Mouse (Mus musculus): ENCODE measurements around the gene Edem1. TPM values are rescaled to one million over a fixed set of nuclear protein-coding genes. Genes with fewer than 3 reads are reported as not detected.

Edem1 gene
- 10 to 100 TPM in 2 of 4 experiments, 1 to 10 TPM in 2; 6.2 to 12.5 (median 9.0) TPM for total RNA-seq (2022)

DNA sequence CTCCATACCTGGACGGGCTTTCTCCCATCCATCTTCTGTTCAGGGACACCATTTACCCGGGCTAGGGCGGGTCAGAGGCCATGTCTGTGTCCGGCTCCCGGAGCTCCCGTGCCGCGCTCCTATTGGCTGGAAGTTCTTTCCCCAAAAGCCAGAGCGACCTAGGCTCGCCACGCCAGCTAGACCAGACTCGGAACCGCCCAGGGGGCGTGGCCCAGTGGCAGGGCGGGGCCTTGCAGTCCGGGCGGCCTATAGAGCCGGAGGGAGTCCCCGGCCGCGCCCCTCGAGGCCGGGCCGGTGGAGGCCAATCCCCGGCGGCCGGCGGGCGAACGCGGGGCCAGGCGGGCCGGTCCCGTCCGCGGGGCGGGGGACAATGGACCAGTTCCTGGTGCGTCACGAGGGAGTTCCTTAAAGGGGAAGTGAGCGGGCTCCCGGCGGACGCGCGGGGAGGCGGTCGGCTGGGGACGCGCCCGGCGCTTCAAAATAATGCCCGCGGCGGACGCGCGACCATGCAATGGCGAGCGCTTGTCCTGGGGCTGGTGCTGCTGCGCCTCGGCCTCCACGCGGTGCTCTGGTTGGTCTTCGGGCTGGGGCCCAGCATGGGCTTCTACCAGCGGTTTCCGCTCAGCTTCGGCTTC is at the start of gene Edem1:
Gene Edem1 (plus strand): TSS at position 408 of the 635 bp plus-strand sequence.
- DNase-seq (ENCODE audit: low spot score), result peak; percentile 99

DNA sequence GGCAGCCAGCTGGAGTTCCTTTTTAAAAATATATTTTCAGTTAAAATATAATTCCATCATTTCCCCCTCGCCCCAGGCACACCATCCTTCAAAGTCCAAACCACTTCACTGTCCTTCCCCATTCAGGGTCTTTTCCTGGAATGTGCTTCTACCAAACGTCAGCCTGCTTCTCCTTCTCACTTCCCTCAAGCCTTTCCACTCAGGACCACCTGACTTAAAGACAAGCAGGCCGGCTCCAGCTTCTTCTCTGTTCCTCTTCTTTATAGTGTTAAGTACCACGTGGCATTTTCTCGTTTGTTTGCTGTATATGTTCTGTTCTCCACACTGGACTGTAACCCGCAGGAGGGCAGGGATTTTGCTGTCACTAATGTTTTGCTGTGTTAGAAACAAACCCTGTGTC is 46.6 kb upstream of the Edem1 start:
- DNase-seq (ENCODE audit: low spot score), result peak; percentile 16

DNA sequence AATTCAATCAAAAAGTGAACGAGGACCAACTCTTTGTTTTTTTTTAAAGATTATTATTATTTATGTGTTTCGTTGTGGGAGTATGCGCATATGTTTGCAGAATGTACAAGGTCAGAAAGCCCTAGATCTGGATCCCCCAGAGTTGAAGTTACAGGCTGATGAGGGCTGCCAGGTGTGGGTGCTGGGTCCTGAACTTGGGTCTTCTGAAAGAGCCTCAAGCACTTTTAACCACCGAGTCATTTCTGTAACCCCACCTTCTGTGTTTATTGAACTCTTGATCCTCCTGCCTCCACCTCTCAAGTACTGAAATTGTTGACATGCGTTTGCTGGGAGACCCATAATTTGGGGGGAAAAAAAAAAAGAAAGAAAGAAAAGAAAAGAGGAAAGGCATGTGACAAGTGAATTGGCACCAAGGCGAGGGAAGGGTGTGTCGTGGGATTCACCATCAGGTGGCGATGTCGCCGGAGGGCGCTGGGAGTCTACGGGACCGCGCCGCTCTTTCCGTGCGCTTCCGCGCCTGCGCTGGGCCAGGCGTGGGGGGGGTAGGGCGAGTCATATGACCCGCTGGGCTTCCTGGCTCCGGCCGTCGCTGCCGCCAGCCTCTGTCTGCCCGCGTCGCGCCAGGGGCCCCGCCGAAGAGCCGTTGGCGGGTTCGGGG is 45.8 kb upstream of the Edem1 start, which contains the start of gene Arl8b:
Gene Arl8b (plus strand): TSS at position 574 of the 658 bp plus-strand sequence.
- DNase-seq (ENCODE audit: low spot score), result peak; percentile 94

DNA sequence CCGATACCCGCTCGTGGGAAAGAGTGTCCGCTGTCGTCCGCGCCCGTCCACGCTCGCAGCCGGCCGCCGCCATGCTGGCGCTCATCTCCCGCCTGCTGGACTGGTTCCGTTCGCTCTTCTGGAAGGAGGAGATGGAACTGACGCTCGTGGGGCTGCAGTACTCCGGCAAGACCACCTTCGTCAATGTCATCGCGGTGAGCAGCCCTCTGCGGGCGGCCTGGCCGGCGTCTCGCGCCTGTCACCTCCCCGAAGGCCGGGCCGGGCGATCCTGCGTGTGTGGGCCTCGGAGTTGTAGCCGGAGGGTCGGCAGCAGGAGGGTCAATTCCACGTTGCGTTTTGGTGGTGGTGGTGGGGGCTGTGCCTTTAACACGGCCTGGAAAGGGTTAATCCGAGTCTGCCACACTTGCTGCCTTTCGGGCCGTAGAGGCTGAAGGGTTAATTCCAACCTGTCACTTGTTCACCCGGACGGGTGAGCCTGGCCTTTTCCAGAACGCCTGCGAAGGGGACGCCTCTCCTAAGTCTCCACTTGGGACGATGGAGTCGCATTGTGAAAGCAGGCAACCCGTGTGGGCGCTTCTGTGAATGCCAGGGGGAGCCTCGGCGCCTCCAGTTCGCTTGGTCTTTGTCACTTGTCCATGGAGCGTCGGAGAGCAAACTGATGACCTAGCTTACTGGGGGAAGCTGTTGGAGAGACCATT is 45.1 kb upstream of the Edem1 start:
- DNase-seq (ENCODE audit: low spot score), result peak; percentile 19

GRCm38 (mm10) chr6:108784056-108784455 is 44.4 kb upstream of the Edem1 start:
- DNase-seq (ENCODE audit: low spot score), result no peak

DNA sequence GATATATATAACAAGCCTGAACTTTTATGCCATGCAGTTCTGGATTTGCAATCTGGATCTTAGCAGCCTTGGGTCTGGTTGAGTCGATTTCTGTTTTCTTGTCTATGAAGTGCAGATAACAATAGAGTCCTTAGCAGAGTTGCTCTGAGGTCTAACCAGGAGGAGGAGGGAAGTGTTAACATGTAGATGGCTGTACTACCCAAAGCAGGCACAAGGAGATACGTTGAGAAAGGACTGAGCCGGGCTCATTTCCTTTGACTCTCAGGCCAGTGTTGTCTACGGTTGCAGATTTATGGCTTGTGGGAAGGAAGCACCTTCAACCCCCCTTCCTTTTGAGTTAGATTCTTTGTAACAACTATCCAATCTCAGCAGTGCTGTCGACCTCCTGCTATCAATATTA is 43.6 kb upstream of the Edem1 start:
- DNase-seq (ENCODE audit: low spot score), result no peak

GRCm38 (mm10) chr6:108785551-108785950 is 42.9 kb upstream of the Edem1 start:
- DNase-seq (ENCODE audit: low spot score), result no peak

DNA sequence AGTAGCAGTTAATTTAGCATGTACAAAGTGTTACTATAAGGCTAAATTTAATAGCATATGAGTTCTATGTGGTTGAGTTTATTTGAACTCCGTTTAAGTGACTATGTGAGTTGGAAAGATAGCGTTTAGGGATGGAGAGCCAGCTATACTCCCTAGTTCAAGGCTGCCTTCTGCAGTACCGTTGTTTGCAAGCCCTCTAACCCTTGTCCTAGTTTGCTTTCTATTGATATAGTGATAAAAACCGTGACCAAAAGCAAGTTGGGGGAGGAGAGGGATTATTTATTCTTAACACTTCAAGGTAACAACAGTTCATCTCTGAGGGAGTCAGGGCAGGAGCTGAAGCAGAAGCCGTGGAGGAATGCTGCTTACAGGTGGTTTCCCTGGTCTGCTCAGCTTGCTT is 36.9 kb upstream of the Edem1 start:
- DNase-seq (ENCODE audit: low spot score), result no peak

GRCm38 (mm10) chr6:108795912-108796311 is 32.5 kb upstream of the Edem1 start:
- DNase-seq (ENCODE audit: low spot score), result no peak

DNA sequence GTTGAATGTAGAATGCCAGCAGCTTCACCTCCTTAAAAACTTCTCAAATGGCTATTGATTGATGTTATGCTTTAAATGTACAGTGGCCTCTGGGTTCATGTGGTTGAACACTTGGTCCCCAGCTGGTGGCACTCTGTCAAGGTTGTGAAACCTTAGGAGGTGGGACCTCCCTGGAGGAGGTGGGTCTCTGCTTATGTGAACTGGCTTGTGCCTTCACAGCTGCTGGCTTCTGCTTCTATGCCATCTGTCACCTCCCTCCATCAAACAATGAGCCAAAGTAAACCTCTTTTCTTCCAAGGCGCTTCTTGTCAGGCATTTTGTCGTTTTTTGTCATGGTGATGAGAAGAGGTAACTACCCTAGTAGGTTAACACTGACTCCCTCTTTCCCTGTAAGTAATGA is 31.7 kb upstream of the Edem1 start:
- DNase-seq (ENCODE audit: low spot score), result peak; percentile 7

GRCm38 (mm10) chr6:108805194-108805593 is 23.2 kb upstream of the Edem1 start:
- no peak for DNase-seq (ENCODE audit: low spot score)

- DNase-seq (ENCODE audit: low spot score), result no peak
Measured at GRCm38 (mm10) chr6:108805871-108806270, 22.6 kb upstream of the Edem1 start.

DNA sequence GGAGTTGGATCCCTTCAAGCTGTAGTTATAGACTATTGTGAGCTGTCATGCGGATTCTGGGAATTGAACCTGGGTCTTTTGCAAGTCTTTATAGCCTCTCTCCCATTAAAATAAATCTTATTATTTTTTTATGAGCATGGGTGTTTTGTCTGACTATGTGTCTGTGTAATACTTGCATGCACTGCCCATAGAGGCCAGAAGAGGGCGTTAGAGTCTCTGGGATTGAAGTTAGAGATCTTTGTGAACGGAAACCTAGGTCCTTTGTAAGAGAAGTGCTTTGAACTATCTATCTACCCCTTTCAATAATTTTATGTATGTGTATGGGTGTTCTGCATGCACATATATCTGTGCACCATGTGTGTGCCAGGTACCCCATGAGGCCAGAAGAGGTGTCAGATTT is 21.0 kb upstream of the Edem1 start:
- DNase-seq (ENCODE audit: low spot score), result no peak

DNA sequence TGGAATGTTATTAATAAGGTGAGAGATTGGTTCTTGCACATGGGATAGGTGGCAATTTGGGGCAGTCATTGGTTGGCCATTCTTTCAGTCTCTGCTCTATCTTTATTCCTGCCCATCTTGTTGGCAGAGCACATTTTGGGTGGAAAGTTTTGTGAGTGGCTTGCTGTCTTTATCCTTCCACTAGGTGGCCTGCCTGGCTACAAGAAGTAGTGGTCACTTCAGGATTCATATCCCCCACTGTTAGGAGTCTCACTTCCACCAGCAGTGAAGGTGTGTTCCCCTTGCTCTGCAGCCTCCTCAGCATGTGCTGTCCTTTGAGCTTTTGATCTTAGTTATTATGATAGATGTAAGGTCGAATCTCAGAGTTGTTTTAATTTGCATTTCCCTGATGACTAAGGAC is 19.7 kb upstream of the Edem1 start:
- DNase-seq (ENCODE audit: low spot score), result no peak

GRCm38 (mm10) chr6:108810237-108810636 is 18.2 kb upstream of the Edem1 start:
- no peak for DNase-seq (ENCODE audit: low spot score)

GRCm38 (mm10) chr6:108812134-108812533 is 16.3 kb upstream of the Edem1 start:
- no peak for DNase-seq (ENCODE audit: low spot score)

DNA sequence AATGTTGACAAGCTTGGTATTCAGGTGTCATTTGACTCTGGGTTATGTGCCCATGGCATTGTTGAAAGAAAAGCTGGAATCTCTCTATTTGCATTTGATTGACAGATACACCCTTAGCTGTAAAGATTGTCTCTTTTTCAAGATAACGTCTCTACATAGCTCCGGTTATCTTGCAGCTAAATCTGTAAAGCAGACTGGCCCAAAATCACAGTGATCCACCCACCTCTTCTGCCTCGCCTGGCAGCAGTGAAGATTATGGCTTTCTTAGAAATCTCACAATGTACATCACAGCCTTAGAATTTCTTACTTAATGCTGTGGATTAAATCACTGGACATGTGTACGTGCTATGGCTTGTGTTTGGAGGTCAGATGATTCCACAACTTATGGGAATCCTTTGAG is 10.9 kb upstream of the Edem1 start:
- no peak for DNase-seq (ENCODE audit: low spot score)

- peak; percentile 12 for DNase-seq (ENCODE audit: low spot score)
Measured at GRCm38 (mm10) chr6:108824816-108825545, 3.5 kb upstream of the Edem1 start.

- DNase-seq (ENCODE audit: low spot score), result no peak
Measured at GRCm38 (mm10) chr6:108826070-108826469, 2.4 kb upstream of the Edem1 start.

- no peak for DNase-seq (ENCODE audit: low spot score)
Measured at GRCm38 (mm10) chr6:108827336-108827920, 1.0 kb upstream of the Edem1 start.

DNA sequence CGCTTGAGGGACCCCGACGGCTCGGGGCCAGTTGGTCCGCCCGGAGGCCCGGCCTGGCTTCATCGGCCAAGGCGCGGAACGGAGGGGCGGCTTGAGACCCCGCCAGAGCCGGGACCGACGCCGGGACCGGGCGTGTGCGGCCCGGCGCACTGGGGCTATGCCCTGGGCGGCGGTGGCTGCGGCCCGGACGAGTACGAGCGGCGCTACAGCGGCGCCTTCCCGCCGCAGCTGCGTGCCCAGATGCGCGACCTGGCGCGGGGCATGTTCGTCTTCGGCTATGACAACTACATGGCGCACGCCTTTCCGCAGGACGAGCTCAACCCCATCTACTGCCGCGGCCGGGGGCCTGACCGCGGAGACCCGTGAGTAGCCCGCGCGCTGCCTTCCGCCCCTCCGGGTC is 431 bp downstream of the Edem1 start:
- peak; percentile 13 for DNase-seq (ENCODE audit: low spot score)

Data from heart, adult 8-10 months (tissue).